Mouse (Mus musculus) testis, postnatal 14 days (tissue): ENCODE measurements around the gene Dchs2.

ENCODE experiments used
- DNase-seq: peaks from one replicate; pipeline ENCODE4 v3.0.0; 2021; ENCODE audit warnings: low spot score

Dchs2 gene

GRCm38 (mm10) chr3:83155600-83155999 is 27.9 kb downstream of the Dchs2 start:
- no peak for DNase-seq

- no peak for DNase-seq
Measured at GRCm38 (mm10) chr3:83156165-83156564, 28.4 kb downstream of the Dchs2 start.

- no peak for DNase-seq
Measured at GRCm38 (mm10) chr3:83161542-83162231, 33.9 kb downstream of the Dchs2 start.

- DNase-seq, result no peak
Measured at GRCm38 (mm10) chr3:83163676-83164075, 35.9 kb downstream of the Dchs2 start.

- DNase-seq, result no peak
Measured at GRCm38 (mm10) chr3:83185527-83185926, 57.8 kb downstream of the Dchs2 start.

GRCm38 (mm10) chr3:83191271-83191670 is 63.5 kb downstream of the Dchs2 start:
- DNase-seq, result no peak

GRCm38 (mm10) chr3:83192401-83192800 is 64.7 kb downstream of the Dchs2 start:
- no peak for DNase-seq

- no peak for DNase-seq
Measured at GRCm38 (mm10) chr3:83194911-83195310, 67.2 kb downstream of the Dchs2 start.

- DNase-seq, result no peak
Measured at GRCm38 (mm10) chr3:83201286-83201980, 73.7 kb downstream of the Dchs2 start.

- no peak for DNase-seq
Measured at GRCm38 (mm10) chr3:83205073-83205668, 77.4 kb downstream of the Dchs2 start.

- no peak for DNase-seq
Measured at GRCm38 (mm10) chr3:83209646-83210045, 81.9 kb downstream of the Dchs2 start.

GRCm38 (mm10) chr3:83210210-83210609 is 82.5 kb downstream of the Dchs2 start:
- no peak for DNase-seq

GRCm38 (mm10) chr3:83211939-83212338 is 84.2 kb downstream of the Dchs2 start:
- DNase-seq, result no peak

- DNase-seq, result no peak
Measured at GRCm38 (mm10) chr3:83212578-83212977, 84.8 kb downstream of the Dchs2 start.

- no peak for DNase-seq
Measured at GRCm38 (mm10) chr3:83218059-83218458, 90.3 kb downstream of the Dchs2 start.

- DNase-seq, result no peak
Measured at GRCm38 (mm10) chr3:83220101-83220500, 92.4 kb downstream of the Dchs2 start.

GRCm38 (mm10) chr3:83222125-83222524 is 94.4 kb downstream of the Dchs2 start:
- DNase-seq, result no peak

GRCm38 (mm10) chr3:83228383-83228782 is 100.6 kb downstream of the Dchs2 start:
- DNase-seq, result no peak

- no peak for DNase-seq
Measured at GRCm38 (mm10) chr3:83230326-83230725, 102.6 kb downstream of the Dchs2 start.

GRCm38 (mm10) chr3:83234457-83234856 is 106.7 kb downstream of the Dchs2 start:
- DNase-seq, result no peak

- DNase-seq, result no peak
Measured at GRCm38 (mm10) chr3:83235061-83235460, 107.3 kb downstream of the Dchs2 start.

- no peak for DNase-seq
Measured at GRCm38 (mm10) chr3:83246536-83246935, 118.8 kb downstream of the Dchs2 start.

- DNase-seq, result no peak
Measured at GRCm38 (mm10) chr3:83250001-83250545, 122.3 kb downstream of the Dchs2 start.
